11 mouse cellular contexts compared by ENCODE assay signal in the genomic region with DNA sequence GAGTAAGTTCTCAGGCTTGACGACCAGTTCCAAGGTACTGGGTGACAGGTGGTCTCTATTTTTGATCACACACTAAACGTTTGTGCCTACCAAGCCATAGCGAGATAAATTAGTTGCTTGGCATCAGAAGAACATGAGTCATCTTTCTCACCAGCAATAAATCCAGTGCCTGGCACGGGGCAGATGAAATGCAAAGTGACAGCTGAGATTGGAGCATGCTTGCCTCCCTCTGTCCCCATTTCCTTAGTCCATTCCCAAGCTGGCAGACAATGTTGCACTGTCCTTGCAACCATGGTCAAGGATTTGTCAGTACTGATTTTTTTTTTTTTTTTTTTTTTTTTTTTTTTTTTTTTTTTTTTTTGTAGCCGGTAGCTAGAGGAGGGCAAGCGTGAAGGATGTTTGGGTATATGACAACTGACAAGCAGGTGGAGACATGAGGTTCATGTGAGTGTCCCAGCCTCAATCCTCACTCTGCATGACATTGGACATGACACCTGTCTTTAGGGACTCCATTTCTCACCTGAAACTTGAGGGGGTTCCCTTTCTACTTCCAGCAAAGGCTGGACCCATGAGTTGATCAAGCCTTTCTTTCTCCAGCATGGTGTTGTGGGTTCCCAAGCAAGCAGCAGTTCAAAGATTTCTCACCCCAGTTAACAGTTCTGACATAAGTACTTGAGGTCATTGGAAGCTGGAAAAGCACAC.
A peak's percentile ranks its signal among the peaks of the same experiment; 100 is the strongest.
DNase-seq lines count a peak whose midpoint lies in the region; TF ChIP-seq lines count a peak whose summit lies in the region.
"Had no signal": no experiment of that assay in that cellular context is flagged by ENCODE, and none has a peak within 500 bp of the region (broad histone marks: within the 10 kb centered on the region; RNA-seq: fewer than 3 reads in every experiment).

No protein-coding gene starts in this region.

- peak; percentile 27 to 56 for DNase-seq in frontal cortex, postnatal 36 days (ENCODE audit: low spot score in 2 of 2)
- DNase-seq in frontal cortex, postnatal 25 days (ENCODE audit: low spot score in 2 of 2), result no peak
- peak; percentile 87 for DNase-seq in adrenal gland, adult 8-10 months
- peak; percentile 79 to 87 for DNase-seq in cerebellum, postnatal 25 days
- peak; percentile 40 to 78 for DNase-seq in left cerebral cortex, postnatal 25 days (ENCODE audit: low spot score in 2 of 2)
- no peak for DNase-seq in lung, adult 2 months
- DNase-seq in kidney, adult 11 months, result no peak
- DNase-seq in heart, postnatal 36 days, result no peak
- DNase-seq: B cell, adult 2 months; lung, embryonic 14.5 days had no signal

- no peak overlapping the region for H3K4me3 ChIP-seq in lung, adult 2 months (replicated peaks; ENCODE audit: extremely low read depth, low read depth, low read length)
- H3K4me3 ChIP-seq: embryonic facial prominence, embryonic 12.5 days had no signal

- intact Hi-C loops in left cerebral cortex, postnatal 25 days (cut with DNase I), result no loop called here
- intact Hi-C loops in heart, postnatal 36 days (cut with DNase I), result no loop called here

- no peaks in the 10 kb centered on the region for H3K4me1 ChIP-seq in lung, adult 2 months (ENCODE audit: control insufficient read depth, insufficient read depth, low read length)

- TF ChIP-seq POLR2A in lung, adult 2 months (IDR thresholded peaks at IDR 0.05; ENCODE audit: borderline replicate concordance, extremely low read depth, low read depth, low read length), result no peak

- WGBS in lung, adult 2 months, result 60% methylated on average over 6 of the region's 6 CpGs

- no peak for TF ChIP-seq CTCF in lung, adult 2 months (IDR thresholded peaks at IDR 0.05; ENCODE audit: insufficient read depth, low read length)

Comparison
In these comparisons a context has a peak if more than half of its experiments do, and no peak if none do; other contexts are left out.
1. DNase-seq: peak in frontal cortex, postnatal 36 days (2 of 2), adrenal gland, adult 8-10 months (single experiment), cerebellum, postnatal 25 days (2 of 2) and left cerebral cortex, postnatal 25 days (2 of 2); none in frontal cortex, postnatal 25 days (0 of 2), lung, adult 2 months (single experiment), kidney, adult 11 months (single experiment) and heart, postnatal 36 days (0 of 2).